Mouse (Mus musculus): ENCODE measurements around the gene Atg7.

The Atg7 gene

GRCm38 (mm10) chr6:114782486-114782885, 139.6 kb downstream of the Atg7 start:
- no peak for DNase-seq (ENCODE audit: low read depth, low spot score)

- no peak for DNase-seq (ENCODE audit: low read depth, low spot score)
Observed at GRCm38 (mm10) chr6:114786461-114786860, 143.6 kb downstream of the Atg7 start.

- no peak for DNase-seq (ENCODE audit: low read depth, low spot score)
Observed at GRCm38 (mm10) chr6:114787606-114788005, 144.7 kb downstream of the Atg7 start.

GRCm38 (mm10) chr6:114788663-114789062, 145.8 kb downstream of the Atg7 start:
- DNase-seq (ENCODE audit: low read depth, low spot score) = no peak

- no peak for DNase-seq (ENCODE audit: low read depth, low spot score)
Observed at GRCm38 (mm10) chr6:114790084-114790483, 147.2 kb downstream of the Atg7 start.

- DNase-seq (ENCODE audit: low read depth, low spot score) = no peak
Observed at GRCm38 (mm10) chr6:114790902-114791301, 148.0 kb downstream of the Atg7 start.

GRCm38 (mm10) chr6:114791846-114792245, 148.9 kb downstream of the Atg7 start:
- DNase-seq (ENCODE audit: low read depth, low spot score) = no peak

GRCm38 (mm10) chr6:114794706-114795105, 151.8 kb downstream of the Atg7 start:
- no peak for DNase-seq (ENCODE audit: low read depth, low spot score)

GRCm38 (mm10) chr6:114795706-114796325, 152.9 kb downstream of the Atg7 start:
- DNase-seq (ENCODE audit: low read depth, low spot score) = no peak

- no peak for DNase-seq (ENCODE audit: low read depth, low spot score)
Observed at GRCm38 (mm10) chr6:114797901-114798300, 155.0 kb downstream of the Atg7 start.

- no peak for DNase-seq (ENCODE audit: low read depth, low spot score)
Observed at GRCm38 (mm10) chr6:114798715-114799114, 155.8 kb downstream of the Atg7 start.

GRCm38 (mm10) chr6:114800291-114800965, 157.5 kb downstream of the Atg7 start:
- DNase-seq (ENCODE audit: low read depth, low spot score) = no peak

GRCm38 (mm10) chr6:114803915-114804535, 161.1 kb downstream of the Atg7 start:
- no peak for DNase-seq (ENCODE audit: low read depth, low spot score)

- DNase-seq (ENCODE audit: low read depth, low spot score) = no peak
Observed at GRCm38 (mm10) chr6:114804866-114805265, 162.0 kb downstream of the Atg7 start.

GRCm38 (mm10) chr6:114805927-114806326, 163.0 kb downstream of the Atg7 start:
- no peak for DNase-seq (ENCODE audit: low read depth, low spot score)

- no peak for DNase-seq (ENCODE audit: low read depth, low spot score)
Observed at GRCm38 (mm10) chr6:114807474-114807873, 164.6 kb downstream of the Atg7 start.

GRCm38 (mm10) chr6:114808654-114809430, 165.9 kb downstream of the Atg7 start:
- no peak for DNase-seq (ENCODE audit: low read depth, low spot score)

- no peak for DNase-seq (ENCODE audit: low read depth, low spot score)
Observed at GRCm38 (mm10) chr6:114809431-114809811, 166.5 kb downstream of the Atg7 start.

GRCm38 (mm10) chr6:114812322-114812721, 169.4 kb downstream of the Atg7 start:
- DNase-seq (ENCODE audit: low read depth, low spot score) = no peak

- DNase-seq (ENCODE audit: low read depth, low spot score) = no peak
Observed at GRCm38 (mm10) chr6:114812779-114813178, 169.9 kb downstream of the Atg7 start.

GRCm38 (mm10) chr6:114814199-114814881, 171.4 kb downstream of the Atg7 start:
- no peak for DNase-seq (ENCODE audit: low read depth, low spot score)
